Mouse (Mus musculus): ENCODE results near the gene Sh2d6. TPM values are rescaled to one million over a fixed set of nuclear protein-coding genes. Genes with fewer than 3 reads are reported as not detected.

The Sh2d6 gene
- total RNA-seq (2021): under 1 TPM in 1 of 2 experiments, not detected in 1; 0.25 TPM
- long read RNA-seq, experiment 1: 0 reads
- long read RNA-seq, experiment 2: 0 reads

DNA sequence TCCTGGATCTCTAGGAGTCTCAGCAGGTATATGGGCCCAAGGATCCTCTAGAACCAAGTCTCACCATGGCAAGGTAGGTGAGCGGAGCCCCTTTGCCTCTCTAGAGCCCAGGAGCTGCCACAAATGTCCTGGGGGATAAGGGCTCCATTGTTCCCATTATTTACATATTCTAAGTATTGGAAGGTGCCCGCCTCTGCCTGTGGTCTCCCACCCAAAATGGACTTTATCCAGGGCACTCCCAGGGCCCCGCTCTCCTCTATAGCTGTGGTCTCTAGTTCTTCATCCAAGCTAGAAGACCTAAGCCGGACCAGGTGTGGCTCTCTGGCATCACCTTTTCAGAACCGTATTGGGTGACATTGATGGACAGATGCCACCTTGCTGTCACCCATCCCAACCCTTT is at the start of gene Sh2d6:
Sh2d6 (minus strand) TSS at position 101 of the 400 bp plus-strand sequence.
- no peak for DNase-seq

DNA sequence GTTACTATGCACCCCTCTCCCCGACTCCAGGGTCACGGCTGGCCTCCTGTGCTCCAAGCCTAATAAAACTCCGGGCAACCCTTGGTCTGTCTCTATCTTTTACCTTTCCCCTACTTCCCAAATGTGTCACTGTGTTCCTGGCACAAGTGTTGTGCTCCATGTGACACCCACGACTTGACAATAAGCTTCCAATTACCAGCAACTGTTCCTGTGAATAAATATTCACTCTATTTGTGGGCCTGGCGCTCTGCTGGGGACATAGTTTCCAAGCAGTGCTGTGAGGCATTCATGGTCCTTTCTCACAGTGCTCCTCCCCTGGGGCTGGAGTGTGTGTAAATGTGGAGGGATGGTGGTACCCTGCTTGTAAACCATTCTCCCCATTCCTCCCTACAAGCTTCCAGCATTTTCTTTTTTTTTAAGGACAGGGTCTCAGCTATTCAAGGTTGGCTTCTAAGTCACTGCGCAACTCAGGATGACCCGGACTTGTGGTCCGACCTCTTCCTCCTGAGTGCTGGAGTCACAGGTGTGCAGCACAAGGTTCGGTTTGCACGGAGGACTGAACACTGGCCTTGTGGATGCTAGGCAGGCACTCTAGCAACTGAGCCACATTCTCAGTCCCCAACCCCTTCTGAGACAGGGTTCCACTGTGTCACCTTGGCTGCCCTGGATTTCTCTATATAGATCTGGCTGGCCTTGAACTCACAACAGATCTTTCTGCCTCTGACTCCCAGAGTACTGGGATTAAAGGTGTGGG is 49.3 kb upstream of the Sh2d6 start:
- DNase-seq: peak; percentile 65 to 78

DNA sequence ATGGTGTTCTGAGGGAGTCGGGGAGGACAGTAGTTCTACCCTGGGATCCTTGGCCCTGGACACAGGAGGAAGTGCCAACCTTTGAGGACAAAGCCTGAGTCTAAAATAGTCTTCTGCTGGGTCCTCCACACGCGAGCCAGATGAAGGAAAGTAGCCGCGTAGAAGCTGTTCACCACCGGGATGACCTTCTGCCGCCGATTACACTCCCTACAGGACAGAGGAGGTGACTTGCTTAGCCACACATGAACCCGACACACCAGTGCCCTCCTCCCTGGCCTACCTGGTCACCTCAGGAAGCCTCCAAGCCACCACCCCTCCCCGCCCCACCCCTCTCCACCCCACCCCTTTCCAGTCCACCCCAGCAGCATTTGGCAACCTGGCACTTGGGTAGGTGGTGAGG is 47.2 kb upstream of the Sh2d6 start:
- peak; percentile 32 to 61 for DNase-seq

DNA sequence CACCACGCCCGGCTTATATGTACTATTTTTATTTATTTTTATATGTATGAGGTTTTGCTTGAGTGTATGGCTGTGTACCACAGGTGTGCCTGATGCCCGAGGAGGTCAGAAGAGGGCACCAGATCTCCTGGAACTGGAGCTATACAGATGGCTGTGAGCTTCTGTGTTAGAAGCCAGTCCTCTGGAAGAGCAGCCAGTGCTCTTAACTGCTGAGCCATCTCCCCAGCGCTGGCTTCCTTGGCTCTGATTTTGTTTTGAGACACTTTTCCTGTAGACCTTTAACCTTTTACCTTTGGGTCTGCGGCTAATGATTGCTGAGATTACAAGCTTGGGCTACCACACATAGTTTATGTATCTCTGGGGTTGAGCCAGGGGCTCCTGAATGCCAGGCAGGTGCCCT is 46.0 kb upstream of the Sh2d6 start:
- peak; percentile 40 for DNase-seq

DNA sequence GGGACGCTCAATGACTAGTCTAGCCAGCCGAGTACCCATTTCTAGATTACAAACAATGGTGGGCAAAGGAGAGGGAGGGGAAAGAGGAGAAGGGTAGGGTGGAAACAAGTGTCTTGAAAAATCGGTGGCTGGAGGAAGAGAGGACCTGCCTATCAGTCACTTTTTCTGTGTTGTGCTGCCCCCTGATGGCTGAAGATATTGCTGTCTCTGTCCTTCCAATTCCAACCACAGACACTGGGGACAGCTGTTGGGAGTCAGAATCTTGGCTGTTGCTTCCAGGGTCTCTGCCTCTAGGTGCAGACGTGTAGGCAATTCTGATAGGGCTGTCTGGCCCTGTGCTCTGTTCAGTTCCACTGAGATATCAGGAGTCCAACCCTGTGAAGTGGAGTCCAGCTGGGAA is 44.5 kb upstream of the Sh2d6 start:
- peak; percentile 88 to 97 for DNase-seq

DNA sequence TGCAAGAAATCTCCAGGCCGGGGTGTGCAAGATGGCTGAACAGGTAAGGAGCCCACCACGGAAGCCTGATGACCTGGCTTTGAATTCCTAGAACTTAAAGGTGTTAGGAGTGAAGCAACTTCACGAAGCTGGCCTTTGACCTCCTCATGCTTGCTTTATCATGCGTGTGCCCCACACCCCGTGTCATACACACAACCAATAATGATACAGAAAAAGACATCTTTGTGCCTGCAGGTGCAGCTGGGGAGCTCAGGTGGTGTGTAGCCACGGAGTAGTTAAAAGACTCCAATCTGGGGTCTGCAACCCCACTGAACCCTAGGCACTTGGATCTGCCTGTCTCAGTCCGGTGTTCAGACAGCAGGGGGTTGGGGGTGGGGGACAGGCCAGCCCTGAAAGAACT is 44.0 kb upstream of the Sh2d6 start:
- DNase-seq: no peak

DNA sequence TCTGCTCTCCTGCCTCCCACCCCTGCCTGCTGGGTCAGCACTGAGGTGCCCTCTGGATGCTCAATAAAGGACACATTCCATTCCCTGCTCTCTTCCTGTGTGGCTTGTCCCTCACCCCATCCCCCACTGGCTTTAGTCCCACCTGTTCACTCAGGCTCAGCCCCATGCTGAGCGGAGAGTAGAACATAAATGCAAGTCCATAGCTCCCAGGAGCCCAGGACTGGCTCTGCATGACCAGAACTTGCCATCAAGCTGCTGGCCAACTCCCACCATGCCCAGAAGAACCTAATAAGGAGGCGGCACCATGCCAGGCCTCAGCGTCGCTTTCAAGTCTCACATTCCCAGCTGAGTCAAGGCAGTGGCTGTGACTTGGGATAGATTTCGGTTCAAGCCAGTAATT is 41.4 kb upstream of the Sh2d6 start:
- no peak for DNase-seq

DNA sequence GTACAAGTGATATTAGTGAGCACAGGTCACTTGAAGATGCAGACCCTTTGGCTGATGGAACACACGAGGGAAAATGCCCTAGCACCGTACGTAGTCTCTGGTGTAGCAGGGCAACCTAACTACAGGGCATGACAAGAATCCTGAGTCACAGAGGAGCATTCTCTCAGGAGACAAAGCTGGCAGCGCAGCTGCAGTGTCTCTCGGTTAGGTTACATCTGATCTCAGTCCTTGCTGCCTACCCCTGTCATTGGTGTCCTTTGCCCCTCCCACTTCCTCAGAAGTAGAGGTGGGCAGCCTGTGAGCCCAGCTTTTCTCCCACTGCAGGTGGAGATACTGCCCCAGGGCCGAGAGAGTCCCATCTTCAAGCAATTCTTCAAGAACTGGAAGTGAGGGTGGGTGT is 41.0 kb upstream of the Sh2d6 start:
- no peak for DNase-seq

DNA sequence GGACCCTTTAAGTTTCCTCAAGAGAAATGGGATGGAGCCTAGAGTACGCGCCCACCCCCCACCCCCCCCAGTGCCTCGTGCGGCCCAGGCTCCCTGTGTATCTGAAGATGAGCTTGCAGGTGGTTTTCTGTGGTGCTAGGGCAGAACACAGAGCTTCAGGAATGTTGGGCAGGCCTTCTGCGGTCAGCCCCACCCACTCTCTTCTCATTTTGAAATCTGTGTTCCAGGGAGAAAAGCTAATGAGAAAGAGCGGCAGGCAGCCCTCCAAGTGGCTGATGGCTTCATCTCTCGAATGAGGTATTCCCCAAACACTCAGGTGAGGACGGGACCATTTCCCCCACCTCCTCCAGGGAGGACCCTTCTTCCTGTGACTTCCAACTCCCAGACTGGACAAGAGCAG is 39.3 kb upstream of the Sh2d6 start:
- DNase-seq: no peak

DNA sequence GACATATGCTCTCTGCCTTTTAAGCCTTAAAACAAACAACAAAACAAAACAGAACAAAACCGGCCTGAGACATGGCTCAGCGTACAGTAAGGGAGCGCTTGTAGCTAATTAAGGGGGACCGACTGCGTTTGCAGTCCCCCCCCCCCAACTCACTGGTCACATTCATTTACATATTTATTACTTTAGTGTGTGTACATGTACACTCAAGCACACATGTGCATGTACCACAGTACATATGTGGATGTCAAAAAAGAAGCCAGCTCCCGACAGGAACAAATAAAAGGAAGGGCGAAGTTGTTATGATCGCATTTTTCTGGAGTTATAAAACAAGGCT is 31.5 kb upstream of the Sh2d6 start:
- no peak for DNase-seq

DNA sequence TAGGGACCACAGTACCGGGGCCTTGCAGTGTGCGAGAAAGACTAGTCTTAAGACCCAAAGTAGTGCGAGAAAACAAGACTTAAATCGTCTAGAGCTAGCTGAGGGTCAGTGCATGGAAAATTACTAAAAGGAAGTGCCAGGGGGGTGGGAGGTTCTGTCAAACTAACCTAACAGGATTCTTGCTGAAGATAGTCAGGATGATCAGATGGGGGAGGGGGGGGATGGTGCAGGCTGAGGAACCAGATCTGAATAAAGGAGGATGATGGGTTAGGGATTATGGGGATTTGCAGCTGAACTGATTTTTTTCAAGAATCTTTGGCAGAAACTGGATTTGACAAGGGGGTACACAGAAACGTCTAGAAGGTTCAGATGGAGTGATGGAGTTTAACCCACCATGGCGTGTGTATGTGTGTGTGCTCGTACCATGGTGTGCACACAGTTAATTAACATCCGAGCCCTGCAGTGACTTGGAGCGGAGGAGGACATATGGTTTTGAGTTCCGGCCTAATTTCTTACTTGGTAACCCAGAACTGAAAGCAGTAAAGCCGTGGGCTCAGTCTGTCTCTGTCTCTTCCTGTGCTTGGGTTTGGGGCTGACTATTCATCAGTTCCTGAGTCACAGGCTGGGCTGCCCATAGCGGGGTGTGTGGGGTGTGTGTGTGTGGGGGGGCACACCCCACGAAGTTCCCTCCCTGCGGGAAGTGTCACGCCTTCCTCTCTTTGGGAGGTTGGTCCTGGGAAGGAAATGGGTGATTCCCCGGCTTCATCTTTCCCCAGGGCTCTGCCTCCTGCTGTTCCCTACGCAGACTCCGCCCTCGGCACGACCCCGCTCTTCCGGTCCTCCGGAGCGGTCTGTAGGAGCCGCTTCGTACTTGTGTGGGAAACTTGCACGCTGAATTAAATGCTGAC is 30.9 kb upstream of the Sh2d6 start:
- peak; percentile 78 to 92 for DNase-seq

DNA sequence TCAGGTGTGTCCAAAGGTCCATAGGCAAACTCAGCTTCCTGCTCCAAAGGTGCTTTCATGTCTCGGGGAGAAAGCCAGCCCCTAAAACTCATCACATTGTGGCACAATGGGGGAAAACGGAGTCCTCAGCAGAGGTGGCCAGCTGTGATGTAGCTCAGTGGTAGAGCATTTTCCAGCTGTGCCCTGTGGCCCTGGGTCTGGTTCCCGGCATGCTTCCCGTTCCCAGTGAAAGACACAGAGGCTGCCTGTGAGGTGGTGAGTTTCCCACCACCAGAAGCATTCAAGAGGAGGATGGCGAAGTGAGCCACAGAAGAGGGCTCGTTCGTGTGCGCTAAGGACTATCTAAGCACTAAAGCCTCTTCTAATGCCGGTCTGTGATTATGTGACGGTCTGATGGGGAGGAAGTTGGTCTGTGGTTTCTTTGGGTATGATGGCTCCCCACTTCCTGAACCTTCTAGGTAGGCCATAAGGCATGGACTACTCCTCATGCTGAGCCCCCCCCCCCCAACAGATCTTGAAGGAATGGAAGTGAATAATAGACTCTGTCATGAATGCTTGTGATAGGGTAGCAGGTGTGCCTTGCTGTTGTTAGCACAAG is 29.1 kb upstream of the Sh2d6 start:
- no peak for DNase-seq

DNA sequence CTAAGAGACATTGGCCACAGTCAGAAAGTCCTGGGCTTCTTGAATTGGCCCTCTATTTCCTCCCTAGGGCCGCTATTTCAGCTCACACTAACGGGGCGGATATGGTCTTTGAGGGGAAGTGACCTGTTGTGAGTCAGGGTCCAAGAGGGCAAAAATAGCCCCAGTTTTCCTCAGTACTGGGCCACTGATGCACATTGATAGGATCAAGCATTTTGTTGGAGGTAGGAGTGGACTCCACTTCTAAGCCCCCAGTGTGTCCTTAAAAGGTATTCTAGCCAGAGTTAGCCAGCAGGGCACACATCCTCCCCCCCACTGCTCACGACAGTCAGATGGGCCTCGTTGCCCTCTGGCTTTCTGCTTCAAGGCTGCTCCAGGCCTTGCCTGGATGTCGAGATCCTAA is 28.5 kb upstream of the Sh2d6 start:
- DNase-seq: no peak

DNA sequence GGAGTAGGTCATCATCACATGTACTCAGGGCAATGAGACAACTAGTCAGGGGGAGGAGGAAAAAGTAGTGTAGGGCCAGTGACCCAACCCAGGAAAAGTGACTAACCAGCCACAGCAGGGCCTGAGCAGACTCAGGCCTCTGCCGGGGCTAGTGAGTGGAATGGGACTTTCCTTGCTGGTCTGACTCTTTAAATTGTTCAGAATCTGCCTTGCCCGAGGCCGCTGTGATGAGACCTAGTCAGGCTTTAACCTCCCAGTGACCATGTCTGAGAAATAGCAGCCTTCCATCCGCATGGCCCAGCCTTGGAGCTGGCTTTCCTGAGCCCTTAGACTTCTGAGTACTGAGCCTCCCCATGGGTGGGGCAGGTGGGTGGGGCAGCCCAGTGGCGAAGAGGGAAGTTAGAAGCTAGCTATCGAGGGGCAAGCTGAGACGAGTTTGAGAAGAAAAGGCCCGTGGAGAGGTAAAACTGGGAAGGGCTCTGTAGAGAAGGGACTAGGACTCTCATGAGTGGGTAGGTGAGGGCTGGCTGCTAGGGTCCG is 27.6 kb upstream of the Sh2d6 start:
- peak; percentile 71 to 78 for DNase-seq

DNA sequence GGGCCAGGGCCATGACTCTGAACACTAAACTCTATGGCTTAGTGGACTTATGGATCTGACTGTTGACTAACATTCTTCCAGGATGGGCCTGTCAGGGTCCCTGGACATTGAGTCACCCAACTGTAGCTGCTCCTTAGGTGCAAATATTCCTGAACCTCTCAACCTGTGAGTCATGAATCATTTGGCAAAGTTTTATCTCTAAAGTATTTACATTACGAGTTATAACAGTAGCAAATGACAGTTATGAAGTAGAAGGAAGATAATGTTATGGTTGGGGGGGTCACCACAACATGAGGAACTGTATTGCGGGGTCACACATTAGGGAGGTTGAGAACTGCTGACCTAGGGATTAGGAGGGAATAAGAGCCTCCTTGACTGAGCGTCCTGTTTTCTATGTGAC is 26.4 kb upstream of the Sh2d6 start:
- DNase-seq: no peak

DNA sequence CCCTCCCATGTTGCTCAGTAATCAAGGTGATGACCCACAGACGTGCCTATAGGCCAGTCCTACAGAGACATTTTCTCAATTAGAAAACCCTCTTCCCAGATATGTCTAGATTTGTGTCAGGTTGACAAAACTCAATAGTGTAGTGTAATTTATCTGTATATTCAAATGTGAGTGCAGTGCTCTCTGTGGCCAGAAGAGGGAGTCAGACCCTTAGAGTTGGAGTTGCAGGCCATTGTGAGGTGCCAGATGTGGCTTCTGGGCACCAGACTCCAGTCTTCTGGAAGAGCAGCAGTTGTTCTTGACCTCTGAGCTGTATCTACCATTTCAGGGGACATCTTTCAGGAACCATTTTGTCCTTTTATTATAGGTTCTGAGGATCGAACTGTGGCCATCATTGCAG is 25.6 kb upstream of the Sh2d6 start:
- DNase-seq: no peak

DNA sequence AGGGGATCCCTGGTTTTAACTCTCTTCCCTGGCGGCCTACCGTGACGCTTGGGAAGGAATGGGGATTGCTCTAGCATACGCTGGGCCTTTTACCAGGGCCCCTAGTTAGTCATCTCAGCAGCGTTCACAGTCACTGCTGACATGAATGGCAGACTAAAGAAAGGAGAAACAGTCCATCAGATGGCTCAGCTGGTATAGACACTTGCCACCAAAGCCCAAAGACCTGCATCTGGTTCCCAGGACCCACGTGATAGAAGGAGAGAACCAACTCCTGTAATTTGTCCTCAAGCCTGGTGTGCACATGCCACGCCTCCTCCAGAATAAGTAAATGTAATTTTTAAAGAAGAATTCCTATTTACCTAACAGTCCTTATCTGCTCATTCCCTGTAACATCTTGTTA is 23.9 kb upstream of the Sh2d6 start:
- no peak for DNase-seq

DNA sequence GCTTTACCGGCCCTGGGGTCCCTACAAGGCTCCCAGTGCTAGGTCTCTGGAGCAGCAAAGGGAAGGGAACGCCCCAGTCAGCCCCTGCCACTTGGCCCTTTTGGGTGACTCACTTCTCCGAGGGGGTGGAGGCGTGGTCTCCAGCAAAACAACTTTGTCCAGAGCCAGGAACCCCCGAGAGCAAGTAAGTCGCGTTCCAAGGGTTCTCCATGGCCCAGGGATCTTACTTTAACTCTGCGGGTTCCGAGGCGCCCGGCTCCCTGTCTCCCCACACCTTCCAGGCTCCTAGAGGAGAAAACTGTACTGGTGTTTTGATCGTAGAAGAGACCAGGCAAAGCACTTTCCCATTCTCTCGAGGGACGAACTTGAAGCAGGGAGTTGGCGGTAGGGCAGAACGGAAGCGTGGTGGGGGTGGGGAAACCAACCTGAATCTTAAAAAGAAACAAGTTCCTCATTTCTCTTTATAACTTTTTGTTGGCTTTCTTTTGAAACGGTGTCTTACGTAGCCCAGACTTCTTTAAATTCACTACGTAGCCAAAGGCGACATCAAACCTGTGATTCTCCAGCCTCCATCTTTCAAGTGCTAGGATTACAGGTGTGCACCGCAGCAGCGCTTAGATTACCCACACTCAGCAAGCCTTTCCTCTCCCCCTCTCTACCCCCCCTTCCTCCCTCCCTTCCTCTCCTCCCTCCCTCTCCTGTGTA is 22.9 kb upstream of the Sh2d6 start, which contains the start of gene Capg:
Capg (plus strand) TSS at position 109 of the 705 bp plus-strand sequence.
- peak; percentile 73 to 80 for DNase-seq

DNA sequence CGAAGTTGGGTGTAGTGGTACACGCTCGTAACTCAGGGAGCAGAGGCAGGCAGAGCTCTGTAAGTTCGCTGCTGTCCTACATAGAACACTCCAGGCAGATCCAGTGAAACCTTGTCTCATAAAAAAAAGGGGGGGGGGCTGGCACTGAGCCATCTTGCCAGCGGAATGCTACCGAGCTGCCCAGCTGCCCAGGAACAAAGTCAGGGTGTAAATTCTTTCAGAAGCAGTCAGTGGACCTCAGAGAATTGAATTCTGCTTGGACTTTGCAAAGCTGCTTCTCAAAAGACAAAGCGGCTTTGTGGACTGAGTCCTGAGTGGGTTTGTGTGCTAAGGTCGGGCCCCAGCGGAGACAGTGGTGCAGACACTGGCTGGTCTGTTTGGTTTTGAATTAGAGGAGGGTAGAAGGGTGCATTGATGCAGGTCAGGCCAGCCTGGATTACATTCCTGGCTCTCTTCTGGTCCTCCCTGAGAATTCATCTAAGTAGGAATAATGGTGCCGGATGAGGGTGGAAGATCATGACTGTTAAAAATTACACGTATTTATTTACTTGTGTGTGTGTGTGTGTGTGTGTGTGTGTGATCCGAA is 21.9 kb upstream of the Sh2d6 start:
- no peak for DNase-seq

DNA sequence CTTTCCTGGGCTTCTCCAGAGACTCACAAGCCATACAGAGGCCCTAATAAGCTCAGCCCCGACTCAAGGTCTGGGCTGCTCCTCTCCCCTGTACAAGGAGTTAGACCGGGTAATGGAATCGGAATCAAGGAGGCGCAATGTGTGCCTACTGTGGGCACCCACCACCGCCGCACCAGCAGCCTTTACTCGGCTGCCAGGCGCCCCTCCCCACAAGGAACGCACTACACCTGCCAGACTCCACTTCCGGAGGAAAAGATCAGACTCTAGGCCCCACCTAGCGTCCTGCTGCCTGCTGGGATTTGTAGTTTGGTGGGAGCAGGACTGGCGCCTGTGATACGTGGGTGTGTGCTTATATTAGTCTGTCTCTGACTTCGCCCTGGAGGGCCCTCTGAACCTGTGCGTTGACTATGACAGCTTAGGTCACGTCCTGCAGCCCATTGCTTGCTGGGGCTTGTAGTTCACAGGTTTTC is 17.1 kb upstream of the Sh2d6 start:
- DNase-seq: peak; percentile 91 to 95

DNA sequence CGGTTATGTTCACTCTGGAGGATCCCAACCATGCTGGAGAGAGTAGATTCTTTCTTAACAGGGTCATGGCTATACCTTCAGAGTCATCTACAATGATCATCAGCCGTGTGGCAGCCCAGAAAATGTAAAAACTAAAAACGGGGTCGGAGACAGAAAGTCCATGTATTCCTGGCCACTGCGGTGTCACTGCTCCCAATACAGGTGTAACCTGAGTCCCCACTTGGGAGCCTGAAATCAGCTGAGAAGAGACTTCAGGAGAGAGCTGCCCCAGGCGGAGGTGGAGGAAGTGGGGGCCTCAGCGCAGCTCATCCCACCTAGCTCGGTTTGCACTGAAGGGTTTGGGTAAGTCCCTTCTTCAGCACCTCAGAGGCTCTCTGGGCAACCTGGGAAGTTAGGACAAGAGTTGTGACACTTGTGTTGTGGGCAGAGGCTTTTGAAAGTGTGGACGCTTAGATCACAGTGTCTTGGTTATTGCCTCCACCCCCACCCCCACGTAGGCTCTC is 16.5 kb upstream of the Sh2d6 start:
- no peak for DNase-seq

Data from heart, adult 18-20 months (tissue).